Mouse (Mus musculus): ENCODE data around the gene Brix1. TPM values are rescaled to one million over a fixed set of nuclear protein-coding genes. Genes with fewer than 3 reads are reported as not detected.
"Not testable (repeated sequence)": the region's sequence is repeated elsewhere in the genome, so short reads cannot be mapped to it uniquely, and the experiment has no call there.

Brix1 gene
- polyA plus RNA-seq (2017; shearing (Covaris generic)), result 100 to 1,000 TPM; 128 to 160 (median 154) TPM

GRCm38 (mm10) chr15:10485484-10486364 is at the start of gene Brix1, which contains the start of gene Rad1:
Gene Brix1 (minus strand): TSS chr15:10485947.
Gene Rad1 (plus strand): TSS chr15:10486018.
- peak; percentile 97 for ATAC-seq

DNA sequence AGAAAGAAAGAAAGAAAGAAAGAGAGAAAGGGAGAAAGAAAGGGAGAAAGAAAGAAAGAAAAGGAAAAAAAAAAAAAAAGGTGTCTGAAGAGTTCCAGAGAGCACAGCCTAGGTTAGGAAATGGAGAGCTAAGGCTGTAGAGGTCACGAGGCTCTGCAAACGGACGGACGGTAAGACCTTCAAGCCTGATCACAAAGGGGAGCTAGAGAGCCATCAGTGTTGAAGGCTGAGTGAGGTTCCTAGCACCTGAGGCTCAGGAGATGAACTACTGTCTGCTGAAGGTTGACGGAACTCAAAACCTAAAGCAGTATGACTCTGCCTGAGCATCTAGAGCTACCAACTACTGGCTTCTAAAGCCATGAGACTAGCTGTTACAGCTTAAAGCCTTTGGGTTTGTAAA is 48.8 kb upstream of the Brix1 start:
- ATAC-seq, result no peak

- not testable (repeated sequence) for ATAC-seq
Observed at GRCm38 (mm10) chr15:10533361-10533760, 47.6 kb upstream of the Brix1 start.

GRCm38 (mm10) chr15:10531352-10531751 is 45.6 kb upstream of the Brix1 start:
- no peak for ATAC-seq

DNA sequence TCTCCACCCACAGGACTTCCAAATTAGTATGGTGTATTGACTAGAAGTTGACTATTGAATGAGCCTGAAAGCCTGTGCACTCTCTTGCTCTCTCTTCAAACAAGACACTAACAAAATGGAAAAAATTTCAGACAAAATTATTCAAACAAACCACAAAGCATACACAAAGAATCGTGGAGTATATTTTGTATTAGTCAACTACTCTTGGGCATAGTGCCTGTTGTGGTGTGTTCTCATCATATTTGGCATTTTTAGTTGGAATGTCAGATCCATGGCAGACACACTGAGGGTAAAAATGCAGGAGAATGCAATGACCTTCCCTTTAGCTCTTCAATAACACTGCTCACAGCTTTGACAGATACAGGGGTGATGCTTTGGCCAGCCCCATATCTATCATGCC is 40.1 kb upstream of the Brix1 start:
- ATAC-seq, result no peak

- ATAC-seq, result no peak
Observed at GRCm38 (mm10) chr15:10515166-10515565, 29.4 kb upstream of the Brix1 start.

GRCm38 (mm10) chr15:10506099-10506498 is 20.4 kb upstream of the Brix1 start:
- ATAC-seq, result no peak

DNA sequence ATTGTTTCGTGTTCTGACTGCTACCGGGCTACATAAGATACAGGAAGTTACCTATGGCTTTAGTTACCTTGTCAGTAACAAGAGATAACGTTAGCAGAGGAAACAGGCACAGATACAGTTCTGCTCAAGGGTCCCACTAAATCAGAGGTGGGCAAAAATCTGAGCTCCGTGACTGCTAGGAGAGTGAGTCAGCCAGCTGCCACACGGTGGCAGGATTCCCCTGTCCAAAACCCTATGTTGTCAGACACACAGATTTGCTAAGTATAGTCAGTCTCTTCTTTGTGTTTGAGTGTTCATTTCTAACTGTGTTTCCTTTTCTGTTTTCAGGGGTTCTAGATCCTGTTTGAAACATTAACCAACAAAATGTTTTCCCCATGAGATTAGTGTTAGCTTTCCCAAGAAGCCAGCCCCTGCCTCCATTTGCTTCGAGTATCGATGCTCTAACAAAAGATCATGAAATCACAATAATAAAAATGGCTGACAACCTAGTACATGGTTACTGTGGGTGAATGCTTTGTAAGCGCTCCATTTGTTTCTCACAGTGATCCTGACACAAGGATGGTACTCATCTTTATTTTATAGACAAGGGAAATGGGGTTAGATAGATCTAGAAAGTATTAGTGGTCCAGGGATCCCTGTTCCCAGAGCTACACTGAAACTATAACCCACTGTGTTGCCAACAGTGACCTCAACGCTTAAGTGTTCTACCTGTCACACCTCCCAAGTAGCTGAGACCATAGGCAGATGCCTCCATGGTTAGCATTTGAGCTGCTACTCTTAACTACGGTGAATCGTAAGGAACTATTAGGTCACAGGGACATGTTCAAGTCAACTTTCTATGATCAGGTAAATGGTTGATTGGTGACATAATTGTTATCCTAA is 15.3 kb upstream of the Brix1 start:
- no peak for ATAC-seq

- ATAC-seq, result no peak
Observed at GRCm38 (mm10) chr15:10500035-10500434, 14.3 kb upstream of the Brix1 start.

GRCm38 (mm10) chr15:10499593-10499992 is 13.8 kb upstream of the Brix1 start:
- ATAC-seq, result no peak

- ATAC-seq, result not testable (repeated sequence)
Observed at GRCm38 (mm10) chr15:10496696-10497095, 10.9 kb upstream of the Brix1 start.

GRCm38 (mm10) chr15:10495944-10496343 is 10.2 kb upstream of the Brix1 start:
- ATAC-seq, result no peak

GRCm38 (mm10) chr15:10490101-10490500 is 4.4 kb upstream of the Brix1 start:
- no peak for ATAC-seq

DNA sequence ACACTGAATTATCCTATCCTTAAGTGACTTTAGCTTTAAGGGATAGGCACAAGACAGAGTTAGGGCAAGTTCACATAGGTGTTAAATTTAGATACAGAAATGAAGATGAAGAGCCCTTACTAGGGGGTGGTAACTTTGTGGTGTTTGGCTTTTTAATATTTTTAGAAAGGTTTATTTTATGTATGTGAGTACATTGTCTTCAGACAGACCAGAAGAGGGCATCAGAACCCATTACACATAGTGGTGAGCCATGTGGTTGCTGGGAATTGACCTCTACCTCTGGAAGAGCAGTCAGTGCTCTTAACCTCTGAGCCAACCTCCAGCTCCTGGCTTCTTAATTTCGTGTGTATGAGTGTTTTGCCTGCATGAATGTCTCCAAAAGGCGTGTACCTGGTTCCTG is 1.5 kb upstream of the Brix1 start:
- ATAC-seq, result no peak

DNA sequence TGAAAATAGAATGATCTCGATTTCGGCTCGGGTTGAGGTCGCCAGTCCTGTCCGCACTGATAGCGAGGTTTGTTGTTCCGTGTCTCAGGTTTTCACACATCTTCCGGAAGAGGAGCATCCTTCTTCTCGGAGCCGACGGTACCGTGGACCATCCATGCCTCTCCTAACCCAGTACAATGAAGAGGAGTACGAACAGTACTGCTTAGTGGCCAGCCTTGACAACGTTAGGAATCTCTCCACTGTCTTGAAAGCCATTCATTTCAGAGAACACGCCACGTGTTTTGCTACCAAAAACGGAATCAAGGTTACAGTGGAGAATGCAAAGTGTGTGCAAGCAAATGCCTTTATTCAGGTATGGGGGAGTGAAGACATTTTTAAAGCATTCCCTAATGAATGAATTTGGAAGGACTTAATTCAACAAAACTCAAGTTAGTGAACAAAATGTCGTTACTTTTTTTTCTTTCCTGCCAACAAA is 655 bp upstream of the Brix1 start:
- ATAC-seq, result peak; percentile 29

- ATAC-seq, result no peak
Observed at GRCm38 (mm10) chr15:10470941-10471340, 14.8 kb downstream of the Brix1 start.

DNA sequence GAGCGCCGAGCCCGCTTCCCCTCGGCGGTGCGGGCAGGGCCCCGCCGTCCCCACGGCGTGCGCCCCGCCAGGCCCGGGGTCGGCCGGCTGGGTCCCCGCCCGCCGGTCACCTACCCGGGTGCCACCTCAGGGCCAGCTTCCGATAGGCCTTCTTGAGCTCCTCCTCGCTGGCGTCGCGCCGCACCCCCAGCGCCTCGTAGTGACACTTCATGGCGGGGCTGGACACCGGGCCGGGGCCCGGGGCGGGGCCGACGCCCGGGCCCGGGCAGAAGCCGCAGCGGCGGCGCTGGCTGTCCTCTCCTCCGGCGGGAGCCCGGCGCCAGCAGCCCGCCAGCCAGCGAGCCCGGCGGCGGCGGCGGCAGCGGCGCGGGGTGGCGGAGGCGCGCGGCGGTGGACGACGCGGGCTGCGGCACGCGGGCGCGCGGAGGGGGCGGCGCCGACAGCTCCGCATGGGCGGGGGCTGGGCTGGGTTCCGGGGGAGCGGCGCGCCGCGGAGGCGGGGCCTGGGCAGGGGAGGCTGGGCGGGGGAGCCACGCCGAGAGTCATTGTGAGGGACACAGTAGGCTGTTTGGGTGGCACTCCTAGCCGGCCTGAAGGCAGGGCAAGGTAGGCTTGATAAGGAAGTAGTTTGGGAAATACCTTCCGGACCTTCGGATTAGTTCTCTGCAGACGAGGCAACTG is 15.5 kb downstream of the Brix1 start, which contains the start of gene Dnajc21:
TSS of gene Dnajc21 (minus strand) at position 366 of the 681 bp plus-strand sequence.
- ATAC-seq, result peak; percentile 85

GRCm38 (mm10) chr15:10469641-10470150 is 16.1 kb downstream of the Brix1 start:
- peak; percentile 16 for ATAC-seq

- ATAC-seq, result no peak
Observed at GRCm38 (mm10) chr15:10468761-10469160, 17.0 kb downstream of the Brix1 start.

DNA sequence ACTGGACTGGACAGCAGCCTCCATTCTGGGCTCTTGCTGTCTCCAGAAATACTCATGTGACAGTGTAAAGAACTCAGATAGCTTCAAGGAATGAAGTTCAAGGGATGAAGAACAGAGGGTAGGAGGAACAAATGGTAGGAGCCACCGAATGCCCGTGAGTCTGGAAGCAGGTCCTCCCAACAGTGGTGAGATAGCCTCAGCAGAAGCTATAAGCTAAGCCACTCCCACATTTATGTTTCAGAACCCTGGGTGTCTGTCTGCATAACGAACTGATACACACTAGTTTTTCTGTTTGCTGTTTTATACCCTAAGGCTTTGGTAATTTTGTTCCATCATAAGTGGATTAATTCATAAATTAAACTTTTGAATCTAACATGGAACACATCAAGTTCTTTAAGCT is 21.1 kb downstream of the Brix1 start:
- ATAC-seq, result no peak

- no peak for ATAC-seq
Observed at GRCm38 (mm10) chr15:10463555-10463954, 22.2 kb downstream of the Brix1 start.

- ATAC-seq, result no peak
Observed at GRCm38 (mm10) chr15:10460986-10461385, 24.8 kb downstream of the Brix1 start.
